Mouse (Mus musculus) stomach, postnatal 0 days (tissue): ENCODE data around the gene 4930562C15Rik.

Experiments
- CTCF ChIP-seq: IDR thresholded peaks from 2 replicates; pipeline ENCODE4 v1.5.1; 2016; ENCODE audit warnings: antibody characterized with exemption, low read depth, mild to moderate bottlenecking, moderate library complexity
- EP300 ChIP-seq: optimal IDR thresholded peaks from 2 replicates; pipeline ENCODE3; 2016; ENCODE audit warnings: antibody characterized with exemption

GRCm38 (mm10) chr16:4785706-4786105 lies 49.5 kb upstream of the 4930562C15Rik start:
- TF ChIP-seq CTCF (no peak), EP300 (no peak)
